ENCODE assay signal across 8 mouse cellular contexts in the genomic region with DNA sequence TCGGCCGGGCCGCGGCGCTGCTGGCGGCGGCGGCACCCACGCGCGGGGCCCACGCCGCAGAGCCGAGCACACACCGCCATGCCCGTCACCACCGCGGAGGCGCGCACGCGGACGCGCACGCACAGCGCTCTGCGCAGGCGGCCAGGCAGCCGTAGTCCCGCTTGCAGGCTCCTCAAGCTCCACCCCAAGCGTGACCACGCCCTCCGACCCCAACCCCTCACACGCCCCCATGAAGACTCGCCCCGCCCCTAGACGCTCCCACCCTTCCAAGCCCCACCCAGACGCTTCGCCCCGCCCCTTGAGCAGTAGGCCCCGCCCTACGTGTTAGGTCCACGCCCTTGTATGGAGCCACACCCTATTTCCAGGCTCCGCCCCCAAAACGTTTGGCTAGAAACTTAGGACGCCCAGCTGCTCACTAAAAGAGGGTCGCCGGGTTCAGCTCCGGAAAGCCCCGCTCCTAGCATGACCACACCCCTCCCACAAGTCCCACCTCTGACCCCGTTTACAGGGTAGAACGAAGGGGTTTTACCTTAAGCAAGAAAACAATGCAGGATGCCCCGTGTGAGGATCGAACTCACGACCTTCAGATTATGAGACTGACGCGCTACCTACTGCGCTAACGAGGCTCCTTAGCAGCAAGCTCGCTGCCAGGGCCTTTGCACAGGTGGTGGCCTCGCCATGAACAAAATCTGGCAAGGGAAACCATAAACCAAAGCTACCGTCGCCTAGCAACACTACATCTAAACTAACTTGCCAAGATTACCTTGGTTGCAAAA. TPM values are rescaled to one million over a fixed set of nuclear protein-coding genes. Genes with fewer than 3 reads are reported as not detected.
A peak's percentile ranks its signal among the peaks of the same experiment; 100 is the strongest.
DNase-seq lines count a peak whose midpoint lies in the region; ATAC-seq and TF ChIP-seq lines count a peak whose summit lies in the region.

A gene (minus strand): TSS at position 131 of the 776 bp plus-strand sequence.

- H3K9ac ChIP-seq in kidney, embryonic 14.5 days (ENCODE audit: low read depth, low read length), result peak within 1 kb of the TSS; percentile 70
- H3K9ac ChIP-seq in limb, embryonic 15.5 days, result peak within 1 kb of the TSS; percentile 79

- H3K4me3 ChIP-seq in bone marrow macrophage, adult 2 months (ENCODE audit: insufficient read depth, low read length), result peak within 1 kb of the TSS; percentile 99
- peak within 1 kb of the TSS; percentile 85 for H3K4me3 ChIP-seq in embryonic fibroblast, embryonic 13.5 days (ENCODE audit: insufficient read depth, low read length)
- H3K4me3 ChIP-seq in kidney, embryonic 14.5 days (ENCODE audit: low read length), result peak within 1 kb of the TSS; percentile 82
- peak within 1 kb of the TSS; percentile 86 for H3K4me3 ChIP-seq in limb, embryonic 15.5 days

- ATAC-seq in kidney, embryonic 14.5 days (ENCODE audit: low FRiP score, low TSS enrichment), result peak; percentile 90
- peak; percentile 90 for ATAC-seq in limb, embryonic 15.5 days (ENCODE audit: insufficient number of reproducible peaks, low FRiP score, low TSS enrichment, low read depth)

- no peak for TF ChIP-seq CTCF in bone marrow macrophage, adult 2 months (IDR thresholded peaks at IDR 0.05; ENCODE audit: low read depth, low read length)
- TF ChIP-seq CTCF in embryonic fibroblast, embryonic 13.5 days (IDR thresholded peaks at IDR 0.05; ENCODE audit: borderline replicate concordance, insufficient read depth, low read length), result no peak

- H3K27ac ChIP-seq in bone marrow macrophage, adult 2 months (ENCODE audit: insufficient read depth, low read depth, low read length), result peak within 1 kb of the TSS; percentile 37
- no peak within 1 kb of the TSS for H3K27ac ChIP-seq in embryonic fibroblast, embryonic 13.5 days (ENCODE audit: insufficient read depth, low read length)
- no peak within 1 kb of the TSS for H3K27ac ChIP-seq in kidney, embryonic 14.5 days (ENCODE audit: low read depth, low read length)
- peak within 1 kb of the TSS; percentile 76 for H3K27ac ChIP-seq in limb, embryonic 15.5 days

- no peaks in the 10 kb centered on the region for H3K9me3 ChIP-seq in kidney, embryonic 14.5 days (ENCODE audit: control insufficient read depth, low read length)
- H3K9me3 ChIP-seq in limb, embryonic 15.5 days, result no peaks in the 10 kb centered on the region

- peak within 1 kb of the TSS; percentile 87 for H3K4me2 ChIP-seq in kidney, embryonic 14.5 days (replicated peaks; ENCODE audit: low read depth, low read length)
- H3K4me2 ChIP-seq in limb, embryonic 15.5 days, result peak within 1 kb of the TSS; percentile 66

- DNase-seq in A20 (ENCODE audit: low read depth, low spot score), result peak; percentile 97
- peak; percentile 89 to 94 for DNase-seq in heart, adult 9 months (ENCODE audit: low spot score in 2 of 2)
- DNase-seq in monocyte, adult 2 months (ENCODE audit: low read depth in 1 of 2, low spot score in 2 of 2), result peak; percentile 57 to 73
- DNase-seq in spleen, postnatal 36 days (ENCODE audit: low spot score in 2 of 2), result peak; percentile 92

- H3K27me3 ChIP-seq in kidney, embryonic 14.5 days (ENCODE audit: control insufficient read depth, insufficient read depth, low read length), result no peaks in the 10 kb centered on the region
- no peaks in the 10 kb centered on the region for H3K27me3 ChIP-seq in limb, embryonic 15.5 days

- WGBS in kidney, embryonic 14.5 days, result 1% methylated on average over 60 of the region's 63 CpGs
- WGBS in limb, embryonic 15.5 days, result under 1% methylated on average over 60 of the region's 63 CpGs

- H3K36me3 ChIP-seq in kidney, embryonic 14.5 days (ENCODE audit: control insufficient read depth, insufficient read depth, low read length), result no peaks in the 10 kb centered on the region
- no peaks in the 10 kb centered on the region for H3K36me3 ChIP-seq in limb, embryonic 15.5 days

- H3K4me1 ChIP-seq in bone marrow macrophage, adult 2 months (ENCODE audit: control insufficient read depth, insufficient read depth, low read length), result peaks cover 33% of the 10 kb centered on the region
- H3K4me1 ChIP-seq in embryonic fibroblast, embryonic 13.5 days (ENCODE audit: control insufficient read depth, insufficient read depth, low read length), result peaks cover 4% of the 10 kb centered on the region; the same call in 1 of the 2 replicates
- H3K4me1 ChIP-seq in kidney, embryonic 14.5 days (ENCODE audit: control insufficient read depth, insufficient read depth, low read length), result peaks cover 17% of the 10 kb centered on the region
- peaks cover 39% of the 10 kb centered on the region for H3K4me1 ChIP-seq in limb, embryonic 15.5 days

- no peak for TF ChIP-seq POLR2A in bone marrow macrophage, adult 2 months (IDR thresholded peaks at IDR 0.05; ENCODE audit: borderline replicate concordance, low read depth, low read length)
- peak; percentile 89 for TF ChIP-seq POLR2A in embryonic fibroblast, embryonic 13.5 days (IDR thresholded peaks at IDR 0.05; ENCODE audit: low read depth, low read length)

RNA-seq across cellular contexts. Expression of the gene that starts here (rescaled TPM):
- polyA plus RNA-seq in bone marrow macrophage, adult 2 months (2012; ENCODE audit: insufficient read depth, insufficient read length, missing spikeins), result 10.0 and 10.6 TPM in 2 replicates
- polyA plus RNA-seq in embryonic fibroblast, embryonic 13.5 days (2011; ENCODE audit: insufficient read length, low read depth, missing spikeins), result 9.9 and 10.9 TPM in 2 replicates
- polyA plus RNA-seq in kidney, embryonic 14.5 days (2014; fragmentation: Nextera tagmentation; extraction: Ambion mirVana), result 15.5 and 17.0 TPM in 2 replicates
- polyA plus RNA-seq in limb, embryonic 15.5 days (2015; fragmentation: Nextera tagmentation; extraction: Ambion mirVana), result 17.3 TPM in 2 replicates

Comparison
In these comparisons a context has a peak if more than half of its experiments do, and no peak if none do; other contexts are left out.
1. H3K27ac ChIP-seq: peak in bone marrow macrophage, adult 2 months (single experiment) and limb, embryonic 15.5 days (single experiment); none in embryonic fibroblast, embryonic 13.5 days (single experiment) and kidney, embryonic 14.5 days (single experiment).
2. Peak in every context shown above with its lines, with median percentiles within 50 percentile points of each other: DNase-seq and H3K4me3 ChIP-seq.